Mouse (Mus musculus) Patski (cell line): ENCODE results near the gene Gpr137. TPM values are rescaled to one million over a fixed set of nuclear protein-coding genes. Genes with fewer than 3 reads are reported as not detected.

ENCODE experiments used
- ATAC-seq: fragments of 100-300 bp; one replicate; pipeline ENCODE4 v1.8.0; 2021
- CTCF ChIA-PET: fragments of 350-600 bp; sonication (Branson Sonifier 250); formaldehyde crosslinking; loops from one replicate; lab custom pipeline; 2022; ENCODE audit warnings: inconsistent platforms; lab: Charles Lee
- POLR2A ChIA-PET: fragments of 350-600 bp; sonication (Branson Sonifier 250); formaldehyde crosslinking; loops from one replicate; lab custom pipeline; 2022; ENCODE audit warnings: antibody characterized with exemption, inconsistent platforms; lab: Charles Lee
- DNase-seq: peaks from one replicate; pipeline ENCODE4 v3.0.0-alpha.2; 2011; ENCODE audit warnings: low read depth, low spot score
- H3K27me3 ChIP-seq: fragments of 371-371 bp; one replicate; pipeline ENCODE4 v1.5.1; 2021
- CTCF ChIP-seq: fragments of 100-300 bp; IDR thresholded peaks from one replicate; pipeline ENCODE4 v1.5.1; 2021
- in situ Hi-C: fragments of 300-500 bp; cut with MboI; formaldehyde crosslinking; loops from 3 replicates; pipeline ENCODE4 v1.11.1; 2018; ENCODE audit warnings: low pct_unique_long_range_greater_than_20kb, mixed read lengths
- polyA plus RNA-seq: library from polyadenylated mRNA; unstranded; gene quantifications from one replicate; pipeline ENCODE4 v1.2.3, GENCODE M21; 2021

Gene Gpr137
- polyA plus RNA-seq, 1 experiment from 2014 or later, result 73.0 TPM

- DNase-seq (no peak), ATAC-seq (no peak)
- ChIA-PET POLR2A (interaction anchor here (1.0 to 2.0 kb wide), 4 partner anchors 10 to 29 kb away, joined by 3 to 8 read pairs (median 4); partner anchors contain the start of genes Nudt22 and Trpt1), CTCF (interaction anchor here (1.1 to 1.7 kb wide), 2 partner anchors 9 to 39 kb away, joined by 3 to 4 read pairs; no protein-coding TSS in a partner anchor)
- H3K27me3 ChIP-seq, result no peaks in the 10 kb centered on the region
- in situ Hi-C loops, result no loop called here
- TF ChIP-seq CTCF, result no peak
These were observed 39.2 kb upstream of the Gpr137 start for GRCm38 (mm10) chr19:6981465-6981864.

DNA sequence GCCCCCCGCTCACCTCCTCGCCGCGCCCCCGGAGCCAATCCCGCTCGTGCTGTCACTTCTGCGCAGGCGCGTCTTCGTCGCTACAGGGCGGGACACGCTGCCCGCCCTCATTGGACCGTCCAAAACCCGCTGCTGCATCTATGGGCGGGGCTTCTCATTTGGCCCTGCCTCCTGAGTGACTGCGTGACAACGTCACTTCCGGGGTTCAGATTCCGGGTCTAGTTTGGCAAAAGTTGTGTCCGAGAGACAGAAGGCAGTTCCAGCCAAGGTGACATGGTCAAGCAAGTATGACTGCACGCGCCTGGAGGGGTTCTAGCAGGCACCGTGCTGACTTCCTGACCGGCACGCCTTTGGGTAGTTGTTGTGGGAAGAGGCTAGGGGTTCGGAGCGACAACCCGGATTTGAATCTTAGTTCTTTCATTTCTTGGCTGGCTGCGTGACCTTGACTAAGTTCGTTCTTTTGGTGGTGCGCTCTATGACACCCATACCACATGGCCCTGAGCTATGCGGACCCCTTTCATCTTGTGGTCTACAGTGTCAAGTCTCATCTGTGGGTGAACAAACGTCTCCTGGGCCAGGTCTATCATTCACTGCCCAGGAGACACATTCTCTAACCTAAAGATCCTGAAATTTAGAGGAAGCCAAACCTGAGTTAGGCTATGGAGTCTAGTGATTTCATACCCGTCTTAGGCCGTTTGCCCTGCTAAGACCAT, 38.3 kb upstream of the Gpr137 start, which contains the start of gene Fkbp2:
Gene Fkbp2, minus strand, starts transcription at position 121 of the 713 bp plus-strand sequence.
- in situ Hi-C loops, result no loop called here
- ChIA-PET CTCF (interaction anchor here (0.8 to 5.5 kb wide), 15 partner anchors 8 to 74 kb away, joined by 3 to 36 read pairs (median 5); partner anchors contain the start of genes Catsperz, Dnajc4, Esrra and Nudt22), POLR2A (interaction anchor here (1.0 to 2.0 kb wide), 5 partner anchors 11 to 38 kb away, joined by 3 to 8 read pairs (median 3); partner anchors contain the start of genes Gpr137, Nudt22 and Trpt1)
- ATAC-seq (peak; percentile 58), DNase-seq (peak; percentile 94)
- no peak for TF ChIP-seq CTCF
- H3K27me3 ChIP-seq, result no peaks in the 10 kb centered on the region

DNA sequence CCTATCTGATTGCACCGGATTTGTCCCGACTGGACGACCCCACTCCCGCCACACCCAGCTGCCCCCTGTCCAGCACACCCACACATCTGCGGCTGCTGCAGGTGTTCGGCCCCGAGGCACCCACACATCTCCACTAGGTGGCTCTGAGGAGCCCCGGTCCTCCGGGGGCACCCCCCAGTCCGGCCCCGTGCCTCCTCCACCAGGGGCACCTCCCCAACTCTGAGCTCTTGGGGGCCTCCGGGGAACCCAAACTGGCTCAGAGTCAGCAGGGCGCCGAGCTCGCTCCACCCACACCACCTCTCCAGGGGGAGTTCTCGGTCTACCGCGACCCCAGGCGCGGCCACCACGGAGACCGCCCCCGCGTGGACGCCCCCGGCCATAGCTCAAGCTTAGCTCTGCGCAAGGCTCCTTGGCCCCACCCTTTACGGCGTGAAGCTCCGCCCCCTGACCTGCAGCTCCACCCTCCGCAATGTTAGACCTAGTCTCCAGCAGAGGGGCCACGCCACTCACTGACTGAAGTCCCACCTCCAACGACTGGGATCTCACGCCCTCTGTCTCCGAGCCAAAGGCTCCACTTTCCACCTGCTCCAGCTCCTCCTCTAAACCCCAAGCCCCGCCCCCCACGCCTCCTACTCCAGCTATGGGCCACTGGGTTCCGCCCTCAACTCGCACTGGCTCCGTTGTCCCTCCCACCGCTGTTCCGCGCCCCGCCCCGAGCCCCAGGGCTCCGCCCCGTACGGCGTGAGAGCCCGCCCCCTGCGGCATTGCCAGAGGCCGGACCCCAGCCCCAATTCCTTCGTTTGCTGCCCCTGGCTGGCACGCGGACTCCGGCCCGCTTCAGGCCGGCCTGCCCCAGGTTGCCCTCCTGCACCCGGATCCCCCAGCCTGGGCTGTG, 37.5 kb upstream of the Gpr137 start:
- in situ Hi-C loops, result loop anchor here (5.0 kb wide), 1 partner anchor 57 kb away; the partner anchor contains the start of gene Esrra
- ChIA-PET CTCF (interaction anchor here (0.7 to 5.5 kb wide), 23 partner anchors 8 to 155 kb away, joined by 3 to 36 read pairs (median 5); partner anchors contain the start of genes Catsperz, Dnajc4, Esrra and Nudt22), POLR2A (interaction anchor here (1.2 to 7.0 kb wide), 4 partner anchors 16 to 57 kb away, joined by 3 to 44 read pairs (median 5); partner anchors contain the start of genes Gpr137, Nudt22 and Trpt1)
- H3K27me3 ChIP-seq, result no peaks in the 10 kb centered on the region
- ATAC-seq (peak; percentile 82), DNase-seq (peak; percentile 97)
- no peak for TF ChIP-seq CTCF

- DNase-seq (no peak), ATAC-seq (no peak)
- no peaks in the 10 kb centered on the region for H3K27me3 ChIP-seq
- TF ChIP-seq CTCF, result no peak
- ChIA-PET CTCF (interaction anchor here (0.8 to 5.5 kb wide), 20 partner anchors 7 to 155 kb away, joined by 3 to 36 read pairs (median 4); partner anchors contain the start of genes Catsperz, Dnajc4, Esrra and Nudt22), POLR2A (interaction anchor here (1.3 to 7.0 kb wide), 3 partner anchors 17 to 56 kb away, joined by 4 to 44 read pairs (median 6); partner anchors contain the start of genes Nudt22 and Trpt1)
- in situ Hi-C loops, result loop anchor here (5.0 kb wide), 1 partner anchor 57 kb away; the partner anchor contains the start of gene Esrra
These were observed 36.8 kb upstream of the Gpr137 start for GRCm38 (mm10) chr19:6979001-6979479.

DNA sequence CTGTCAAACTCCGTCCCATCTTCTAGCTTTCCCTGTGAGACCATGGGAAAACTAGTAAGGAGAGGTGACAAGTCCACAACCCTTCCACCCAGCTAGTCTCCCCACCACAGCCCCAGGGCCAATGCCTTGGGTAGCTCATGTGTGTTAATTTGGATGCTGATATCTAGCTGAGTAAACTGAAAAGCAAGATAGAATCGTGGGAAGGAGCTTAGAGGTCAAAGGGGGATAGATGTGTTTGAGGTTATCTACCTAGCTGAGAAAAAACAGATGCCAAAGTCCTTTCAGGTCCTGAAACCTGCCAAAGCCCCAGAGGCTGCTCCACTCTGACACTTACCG, 36.3 kb upstream of the Gpr137 start:
- in situ Hi-C loops, result loop anchor here (5.0 kb wide), 1 partner anchor 56 kb away; the partner anchor contains the start of gene Esrra
- no peaks in the 10 kb centered on the region for H3K27me3 ChIP-seq
- ATAC-seq (no peak), DNase-seq (no peak)
- TF ChIP-seq CTCF, result no peak
- ChIA-PET CTCF (interaction anchor here (1.0 to 5.5 kb wide), 7 partner anchors 8 to 55 kb away, joined by 3 to 36 read pairs (median 9); partner anchors contain the start of genes Catsperz, Dnajc4, Esrra and Nudt22), POLR2A (interaction anchor here (0.7 to 7.0 kb wide), 6 partner anchors 17 to 105 kb away, joined by 3 to 44 read pairs (median 4); partner anchors contain the start of genes Bad, Gpr137, Nudt22 and Trpt1)

GRCm38 (mm10) chr19:6977759-6978638, 35.7 kb upstream of the Gpr137 start:
- TF ChIP-seq CTCF, result no peak
- ATAC-seq (no peak), DNase-seq (no peak)
- in situ Hi-C loops, result loop anchor here (5.0 kb wide), 1 partner anchor 56 kb away; the partner anchor contains the start of gene Esrra
- H3K27me3 ChIP-seq, result no peaks in the 10 kb centered on the region
- ChIA-PET CTCF (interaction anchor here (1.0 to 5.5 kb wide), 7 partner anchors 8 to 55 kb away, joined by 3 to 36 read pairs (median 9); partner anchors contain the start of genes Catsperz, Dnajc4, Esrra and Nudt22), POLR2A (interaction anchor here (0.7 to 7.0 kb wide), 6 partner anchors 17 to 105 kb away, joined by 3 to 44 read pairs (median 4); partner anchors contain the start of genes Bad, Gpr137, Nudt22 and Trpt1)

DNA sequence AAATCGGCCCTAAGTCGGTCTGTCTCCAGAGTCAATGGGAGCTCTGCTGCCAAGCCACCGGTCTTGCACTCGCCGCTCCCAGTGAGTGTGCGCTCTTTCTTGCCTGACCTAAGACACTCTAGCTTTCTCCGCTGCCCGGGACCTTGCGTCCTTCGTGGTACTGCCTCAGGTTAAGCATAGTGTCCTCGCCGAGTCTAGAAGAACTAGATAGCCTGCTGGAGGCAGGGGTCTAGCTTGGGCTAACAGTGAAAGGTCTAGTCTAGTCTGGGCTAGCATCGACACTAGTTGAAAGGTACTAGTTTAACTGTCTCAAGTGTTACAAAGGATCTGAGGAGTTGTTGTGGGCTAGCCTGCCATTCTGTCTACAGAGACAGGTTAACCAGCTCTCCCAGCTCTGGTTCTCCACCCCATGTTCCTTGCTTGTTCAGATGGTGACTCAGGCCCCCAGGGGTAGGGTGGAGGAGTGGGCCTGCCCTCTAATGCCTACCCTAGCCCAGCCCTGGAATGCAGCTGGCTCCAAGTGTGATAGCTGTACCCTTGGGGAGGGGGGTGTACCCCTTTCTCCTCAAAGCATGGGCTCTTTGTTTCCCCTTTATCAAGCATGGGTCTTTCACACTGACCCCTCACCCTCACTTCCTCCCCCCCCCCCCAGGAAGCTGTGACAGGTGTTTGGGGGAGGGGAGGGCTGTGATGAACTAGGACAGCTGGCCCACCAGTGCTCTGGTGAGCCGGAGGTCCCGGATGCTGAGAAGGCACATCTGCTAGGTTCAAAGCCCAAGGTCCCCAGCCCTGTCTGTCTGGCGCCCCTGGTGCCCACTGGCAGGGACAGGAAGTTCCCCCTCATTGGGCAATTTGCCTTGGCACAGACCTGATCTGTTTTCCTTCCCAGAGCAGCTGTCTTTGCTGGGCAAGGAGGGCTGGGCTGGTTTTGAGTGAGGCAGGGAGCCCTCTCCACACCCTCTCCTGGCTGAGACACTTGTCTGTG, 33.5 kb upstream of the Gpr137 start, which contains the start of gene Plcb3:
Gene Plcb3, minus strand, starts transcription at position 934 of the 985 bp plus-strand sequence.
- TF ChIP-seq CTCF, result no peak
- ATAC-seq (no peak), DNase-seq (no peak)
- CTCF ChIA-PET, result interaction anchor here (0.8 to 5.5 kb wide), 9 partner anchors 8 to 53 kb away, joined by 3 to 36 read pairs (median 4); partner anchors contain the start of genes Bad, Catsperz and Esrra
- POLR2A ChIA-PET, result interaction anchor here (0.5 to 7.0 kb wide), 18 partner anchors 12 to 1413 kb away, joined by 3 to 44 read pairs (median 3); partner anchors contain the start of genes Bad, Catsperz, Gpr137 and Nudt22
- H3K27me3 ChIP-seq, result no peaks in the 10 kb centered on the region
- in situ Hi-C loops, result loop anchor here (5.0 kb wide), 1 partner anchor 54 kb away; the partner anchor contains the start of gene Esrra
